Mouse (Mus musculus) testis, adult 2 months (tissue): Measurements from ENCODE around the gene Tmem255b.

Experiments used
- CTCF ChIP-seq: fragments of 200-500 bp; IDR thresholded peaks from 2 replicates; pipeline ENCODE4 v1.5.1; 2012; ENCODE audit warnings: low read depth, mild to moderate bottlenecking, inconsistent platforms, low read length, moderate library complexity; ENCODE audit not compliant: control insufficient read depth, insufficient read depth, insufficient replicate concordance
- POLR2A ChIP-seq: fragments of 200-500 bp; IDR thresholded peaks from 2 replicates; pipeline ENCODE4 v1.6.1; 2012; ENCODE audit warnings: low read depth, mild to moderate bottlenecking, inconsistent platforms, low read length, moderate library complexity; ENCODE audit not compliant: control insufficient read depth

DNA sequence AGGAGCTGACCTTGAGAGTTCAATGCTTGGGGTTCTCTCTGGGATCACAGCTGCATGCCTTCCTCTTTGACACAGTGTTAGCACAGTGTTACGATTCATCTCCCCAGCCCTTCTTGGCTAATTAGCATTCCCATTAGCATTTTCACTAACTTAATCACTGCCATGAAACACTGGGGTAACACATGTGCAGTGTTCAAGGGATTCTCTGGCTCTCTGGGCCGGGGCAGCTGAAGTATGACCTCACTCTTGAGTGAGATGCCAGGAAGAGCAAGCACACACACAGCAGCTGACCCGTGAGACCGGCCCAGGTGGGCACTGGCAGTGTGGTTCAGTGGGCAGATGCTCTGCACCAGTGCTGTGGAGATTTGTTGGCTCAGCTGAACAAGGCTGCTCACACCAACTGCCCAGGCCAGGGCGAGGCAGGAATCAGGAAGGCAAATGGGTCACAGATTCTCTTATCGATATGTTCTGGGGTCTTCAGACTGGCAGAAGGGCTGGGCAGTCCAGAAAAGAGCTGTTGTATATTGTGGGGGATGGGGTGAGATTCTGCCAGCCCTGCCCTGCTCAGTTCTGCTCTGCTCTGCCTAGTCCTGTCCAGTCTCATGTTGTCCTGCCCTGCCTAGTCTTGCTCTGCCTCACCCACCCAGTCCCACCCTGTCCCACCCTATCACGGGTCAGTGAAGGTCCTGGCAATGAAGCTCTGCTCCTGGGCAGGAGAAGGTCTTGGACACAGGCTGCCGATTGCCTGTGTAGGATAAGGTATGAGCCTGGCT is 19.5 kb downstream of the Tmem255b start:
- no peak for TF ChIP-seq CTCF
- no peak for TF ChIP-seq POLR2A
